ENCODE assay signal across 10 mouse cellular contexts in the genomic region with DNA sequence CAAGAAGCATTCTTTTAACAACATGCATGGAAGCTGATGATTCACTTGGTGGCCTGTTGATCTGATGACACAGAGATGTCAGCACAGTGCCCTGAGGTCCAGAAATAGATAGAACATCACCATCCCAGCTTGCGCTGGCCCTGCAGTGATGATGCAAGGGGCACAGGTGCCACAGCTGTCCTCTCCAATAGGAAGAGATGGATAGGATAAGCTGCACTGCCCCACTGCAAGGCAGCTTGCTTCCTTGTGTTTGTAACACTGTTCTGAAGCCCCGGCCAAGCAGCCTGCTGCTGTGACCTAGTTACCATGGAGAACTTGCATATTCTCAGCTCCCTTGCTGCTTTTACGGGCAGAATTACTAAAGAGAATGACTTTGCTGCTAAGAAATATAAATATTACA.
DNase-seq lines count a peak whose midpoint lies in the region.
"Had no signal": no experiment of that assay in that cellular context is flagged by ENCODE, and none has a peak within 500 bp of the region (broad histone marks: within the 10 kb centered on the region; RNA-seq: fewer than 3 reads in every experiment).

No protein-coding gene starts in this region.

- intact Hi-C loops in heart, postnatal 14 days (cut with DNase I), result no loop called here

- DNase-seq in layer of hippocampus, adult 11-12 months (ENCODE audit: low spot score), result peak; percentile 18
- no peak for DNase-seq in layer of hippocampus, postnatal 25 days (ENCODE audit: extremely low spot score in 1 of 2, low spot score in 1 of 2)
- peak; percentile 49 to 50 for DNase-seq in cerebellum, postnatal 10 days
- DNase-seq in left cerebral cortex, adult 18-20 months (ENCODE audit: low spot score in 2 of 2), result peak; percentile 12 to 41
- DNase-seq in right cerebral cortex, postnatal 14 days, result peak; percentile 27
- DNase-seq in lung, adult 18-20 months, result no peak
- no peak for DNase-seq in heart, postnatal 14 days
- DNase-seq in kidney, postnatal 25 days, result no peak
- DNase-seq: gastrocnemius, postnatal 10 days; thymus, postnatal 25 days had no signal

Comparison
In these comparisons a context has a peak if more than half of its experiments do, and no peak if none do; other contexts are left out.
1. DNase-seq: peak in layer of hippocampus, adult 11-12 months (single experiment), cerebellum, postnatal 10 days (2 of 2), left cerebral cortex, adult 18-20 months (2 of 2) and right cerebral cortex, postnatal 14 days (single experiment); none in layer of hippocampus, postnatal 25 days (0 of 2), lung, adult 18-20 months (0 of 2), heart, postnatal 14 days (0 of 2) and kidney, postnatal 25 days (0 of 2).